Mouse (Mus musculus) limb, embryonic 14.5 days (tissue): ENCODE results near the gene Gsc. TPM values are rescaled to one million over a fixed set of nuclear protein-coding genes. Genes with fewer than 3 reads are reported as not detected.

ENCODE experiments used
- ATAC-seq: fragments of 200-750 bp; cut with Nextera tagmentation; 2 replicates; pipeline ENCODE4 v1.8.0; 2017; ENCODE audit warnings: low read depth, moderate number of reproducible peaks, moderate TSS enrichment; ENCODE audit not compliant: low FRiP score
- DNase-seq: peaks from one replicate; pipeline ENCODE4 v3.0.0-alpha.2; 2015; ENCODE audit warnings: low spot score
- H3K27ac ChIP-seq: fragments of 300-500 bp; sonication (generic); replicated peaks from 2 replicates; pipeline ENCODE4 v1.5.1; 2014; ENCODE audit warnings: low read depth, mild to moderate bottlenecking, low read length, moderate library complexity, mixed read lengths
- H3K27me3 ChIP-seq: fragments of 300-500 bp; sonication (generic); 2 replicates; pipeline ENCODE4 v1.6.1; 2014; ENCODE audit warnings: low read length, mixed read lengths; ENCODE audit not compliant: control insufficient read depth, insufficient read depth
- H3K36me3 ChIP-seq: fragments of 300-500 bp; sonication (generic); 2 replicates; pipeline ENCODE4 v1.6.1; 2014; ENCODE audit warnings: mild to moderate bottlenecking, low read length, moderate library complexity, mixed read lengths; ENCODE audit not compliant: control insufficient read depth, insufficient read depth
- H3K4me1 ChIP-seq: fragments of 300-500 bp; sonication (generic); 2 replicates; pipeline ENCODE4 v1.6.1; 2014; ENCODE audit warnings: antibody characterized with exemption, low read length, mixed read lengths; ENCODE audit not compliant: control insufficient read depth, insufficient read depth
- H3K4me2 ChIP-seq: fragments of 300-500 bp; sonication (generic); replicated peaks from 2 replicates; pipeline ENCODE4 v1.6.1; 2014; ENCODE audit warnings: low read depth, mild to moderate bottlenecking, low read length, moderate library complexity; ENCODE audit not compliant: severe bottlenecking
- H3K4me3 ChIP-seq: fragments of 300-500 bp; sonication (generic); replicated peaks from 2 replicates; pipeline ENCODE4 v1.5.1; 2014; ENCODE audit warnings: low read length
- H3K9ac ChIP-seq: fragments of 300-500 bp; sonication (generic); 2 replicates; pipeline ENCODE4 v1.6.1; 2014; ENCODE audit warnings: mild to moderate bottlenecking, low read depth, low read length, moderate library complexity; ENCODE audit not compliant: severe bottlenecking
- H3K9me3 ChIP-seq: fragments of 300-500 bp; sonication (generic); 2 replicates; pipeline ENCODE4 v1.6.1; 2016; ENCODE audit warnings: low read length; ENCODE audit not compliant: control insufficient read depth
- POLR2A ChIP-seq: fragments of 200-500 bp; IDR thresholded peaks from 2 replicates; pipeline ENCODE4 v1.8.0; 2012; ENCODE audit warnings: inconsistent platforms, mild to moderate bottlenecking, moderate library complexity, borderline replicate concordance; ENCODE audit not compliant: insufficient read depth, insufficient read length; ENCODE audit errors: extremely low read depth
- WGBS: fragments of 180-500 bp; shearing (Covaris S2); extraction: QIAGEN DNeasy Blood & Tissue Kit; methylation state at CpG from one replicate; pipeline ENCODE4 v1.1.7; 2014; 5-methylcytosine and 5-hydroxymethylcytosine counted together
- polyA plus RNA-seq, 2 experiments: library from polyadenylated mRNA; depleted of rRNA in 1 of 2; stranded (reverse) in 1 of 2; unstranded in 1 of 2; fragments of >200 nt; fragmentation: Nextera tagmentation in 1 of 2; extraction: Ambion mirVana in 1 of 2; gene quantifications; 2 replicates each; pipeline versions ENCODE4 v1.2.1 to v1.2.3; 2012 to 2014

The Gsc gene
- polyA plus RNA-seq, 2 experiments, result 9.7 to 17.7 TPM

GRCm38 (mm10) chr12:104475946-104476345 is 2.8 kb upstream of the Gsc start:
- DNase-seq (no peak), ATAC-seq (no peak)
- peak overlapping the region; percentile 15; the same call in 1 of the 2 replicates for H3K4me2 ChIP-seq
- 7% methylated on average over 21 of the region's 21 CpGs for WGBS
- peak overlapping the region; percentile 25; the same call in 1 of the 2 replicates for H3K9ac ChIP-seq
- H3K27me3 ChIP-seq, result peaks cover 81% of the 10 kb centered on the region
- no peaks in the 10 kb centered on the region for H3K9me3 ChIP-seq
- H3K27ac ChIP-seq, result no peak overlapping the region
- 0 out of 2 replicates have a peak, but pooled peaks cover 2% of the 10 kb centered on the region for H3K4me1 ChIP-seq
- no peak for TF ChIP-seq POLR2A
- H3K4me3 ChIP-seq, result no peak overlapping the region
- H3K36me3 ChIP-seq, result no peaks in the 10 kb centered on the region

DNA sequence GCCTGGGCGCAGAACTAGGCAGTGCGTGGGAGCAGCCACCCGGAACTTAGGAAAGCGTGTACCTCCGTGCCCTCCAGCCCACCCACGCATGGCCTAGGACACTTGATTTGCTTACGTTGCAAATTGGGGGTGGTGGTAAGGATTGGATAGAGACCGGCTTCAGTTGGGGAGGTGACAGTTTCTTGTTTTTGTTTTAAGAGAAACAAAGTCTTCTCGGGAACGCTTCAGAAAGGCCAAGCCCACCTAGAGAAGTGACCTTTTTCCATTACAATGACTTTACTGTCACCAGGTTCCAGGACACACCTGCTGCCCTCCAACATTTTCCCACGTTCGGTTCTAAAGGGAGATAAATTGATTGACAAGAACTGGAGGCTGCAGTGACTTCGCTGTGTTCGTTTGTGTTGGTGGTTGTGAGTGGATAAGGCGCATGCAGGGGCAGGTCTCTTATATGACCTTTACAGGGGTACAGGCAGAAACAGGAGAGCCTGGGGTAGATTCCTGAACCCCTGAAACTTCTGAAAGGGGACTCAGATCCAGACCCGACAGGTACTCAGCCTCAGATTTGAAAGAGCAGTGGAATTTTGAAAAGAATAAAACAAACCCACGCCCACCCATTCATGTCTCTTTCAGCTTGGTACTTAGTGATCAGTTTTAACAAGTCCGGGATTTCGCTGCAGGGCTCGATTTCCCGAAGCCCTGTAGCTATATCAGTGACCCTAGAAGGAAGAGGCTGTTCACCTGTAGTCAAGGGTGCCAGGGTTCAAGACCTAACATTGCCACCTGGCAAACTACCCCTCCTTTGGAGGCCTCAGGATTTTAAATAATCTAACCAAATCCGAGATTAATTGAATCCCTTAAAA is 2.0 kb upstream of the Gsc start:
- DNase-seq (no peak), ATAC-seq (no peak)
- WGBS, result 10% methylated on average over 22 of the region's 22 CpGs
- peak overlapping the region; percentile 88 for H3K4me2 ChIP-seq
- no peaks in the 10 kb centered on the region for H3K36me3 ChIP-seq
- peaks cover 87% of the 10 kb centered on the region for H3K27me3 ChIP-seq
- H3K4me3 ChIP-seq, result peak overlapping the region; percentile 60
- 0 out of 2 replicates have a peak, but pooled peaks cover 2% of the 10 kb centered on the region for H3K4me1 ChIP-seq
- H3K27ac ChIP-seq, result no peak overlapping the region
- H3K9ac ChIP-seq, result peak overlapping the region; percentile 82
- no peaks in the 10 kb centered on the region for H3K9me3 ChIP-seq
- TF ChIP-seq POLR2A, result no peak

GRCm38 (mm10) chr12:104474191-104474871 is 1.2 kb upstream of the Gsc start:
- ATAC-seq (no peak), DNase-seq (no peak)
- WGBS, result 2% methylated on average over 41 of the region's 42 CpGs
- H3K27ac ChIP-seq, result peak overlapping the region; percentile 64
- H3K9me3 ChIP-seq, result no peaks in the 10 kb centered on the region
- 0 out of 2 replicates have a peak, but pooled peaks cover 2% of the 10 kb centered on the region for H3K4me1 ChIP-seq
- peak overlapping the region; percentile 82 for H3K9ac ChIP-seq
- H3K4me2 ChIP-seq, result peak overlapping the region; percentile 88
- no peaks in the 10 kb centered on the region for H3K36me3 ChIP-seq
- no peak for TF ChIP-seq POLR2A
- peaks cover 86% of the 10 kb centered on the region for H3K27me3 ChIP-seq
- H3K4me3 ChIP-seq, result peak overlapping the region; percentile 60

DNA sequence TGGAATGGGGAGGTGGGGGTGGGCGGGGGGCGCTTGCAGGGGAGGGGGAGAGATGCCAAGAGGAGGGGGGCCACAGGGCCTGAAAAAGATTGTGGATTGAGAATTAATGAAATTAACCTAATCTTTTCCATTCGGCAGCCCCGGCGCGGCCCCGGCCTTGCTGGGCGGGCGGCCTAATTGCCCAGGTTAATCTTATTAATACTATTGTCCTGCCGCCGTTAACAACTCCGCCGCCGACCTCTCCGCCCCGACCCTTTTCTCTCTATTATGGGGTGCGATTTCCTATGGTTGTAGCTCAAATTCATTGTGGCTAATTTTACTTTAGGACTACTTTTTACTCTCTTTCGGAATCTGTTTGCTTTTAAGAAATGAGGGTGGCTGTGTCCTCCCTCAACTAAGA is 362 bp upstream of the Gsc start:
- ATAC-seq (no peak), DNase-seq (no peak)
- peaks cover 84% of the 10 kb centered on the region for H3K27me3 ChIP-seq
- peak overlapping the region; percentile 82; the same call in 1 of the 2 replicates for H3K9ac ChIP-seq
- under 1% methylated on average over 16 of the region's 18 CpGs for WGBS
- H3K4me3 ChIP-seq, result peak overlapping the region; percentile 60
- no peaks in the 10 kb centered on the region for H3K9me3 ChIP-seq
- H3K27ac ChIP-seq, result 0 out of 2 replicates have a peak overlapping the region, but pooled peaks have one; percentile 64
- 0 out of 2 replicates have a peak, but pooled peaks cover under 1% of the 10 kb centered on the region for H3K4me1 ChIP-seq
- H3K4me2 ChIP-seq, result peak overlapping the region; percentile 88
- TF ChIP-seq POLR2A, result no peak
- no peaks in the 10 kb centered on the region for H3K36me3 ChIP-seq

DNA sequence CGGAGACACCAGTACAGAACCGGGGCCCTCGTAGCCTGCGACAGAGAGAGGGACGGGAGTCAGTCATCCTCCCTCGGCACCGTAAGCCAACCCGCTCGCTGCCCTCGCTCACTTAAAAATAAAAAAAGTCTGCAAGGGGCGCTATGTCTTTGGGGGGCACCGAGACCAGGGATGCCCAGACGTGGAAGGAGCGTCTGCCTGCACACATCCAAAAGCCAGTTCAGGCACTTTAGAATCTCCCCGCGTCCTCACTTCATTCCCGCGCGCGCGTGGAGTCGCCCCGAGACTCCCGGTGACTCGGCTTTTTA is 958 bp downstream of the Gsc start:
- H3K9ac ChIP-seq, result peak overlapping the region; percentile 82
- H3K4me2 ChIP-seq, result peak overlapping the region; percentile 88
- ATAC-seq (no peak), DNase-seq (no peak)
- no peaks in the 10 kb centered on the region for H3K9me3 ChIP-seq
- TF ChIP-seq POLR2A, result no peak
- H3K4me3 ChIP-seq, result peak overlapping the region; percentile 60
- H3K36me3 ChIP-seq, result no peaks in the 10 kb centered on the region
- peak overlapping the region; percentile 81; the same call in 1 of the 2 replicates for H3K27ac ChIP-seq
- H3K4me1 ChIP-seq, result no peaks in the 10 kb centered on the region
- H3K27me3 ChIP-seq, result peaks cover 73% of the 10 kb centered on the region
- 1% methylated on average over 25 of the region's 25 CpGs for WGBS
